Mouse (Mus musculus) right cerebral cortex, postnatal 14 days (tissue): ENCODE results near the gene Shroom1.

ENCODE experiments used
- DNase-seq: peaks from one replicate; pipeline ENCODE4 v3.0.0; 2022

Gene Shroom1

DNA sequence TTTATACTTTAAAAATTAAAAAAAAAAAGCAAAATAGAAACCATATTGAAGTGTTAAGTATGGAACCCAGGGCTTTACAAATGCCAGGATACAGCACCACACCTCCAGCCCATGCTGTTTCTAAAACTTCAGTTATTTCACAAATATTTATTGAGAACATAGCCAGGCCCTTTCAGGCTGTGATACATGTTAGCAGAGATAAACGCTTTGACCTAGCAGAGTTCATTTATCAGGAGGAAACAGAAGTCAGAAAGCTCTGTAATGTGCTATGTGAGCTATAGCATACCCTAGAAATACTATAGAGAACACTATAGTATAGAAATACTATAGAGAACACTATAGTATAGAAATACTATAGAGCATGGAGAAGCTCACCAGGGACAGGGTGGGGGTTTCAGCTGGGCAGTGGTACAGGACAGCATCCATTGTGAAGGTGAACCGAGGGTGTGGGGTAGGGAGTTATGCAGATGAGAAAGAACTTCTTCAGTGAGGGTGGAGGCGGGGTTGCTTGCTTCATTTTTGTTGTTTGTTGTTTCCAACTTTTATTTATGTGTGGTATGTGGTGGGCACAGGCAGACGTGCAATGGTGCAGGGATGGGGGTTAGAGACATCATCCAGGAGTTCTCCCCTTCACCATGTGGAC lies 24.2 kb downstream of the Shroom1 start:
- DNase-seq, result no peak

DNA sequence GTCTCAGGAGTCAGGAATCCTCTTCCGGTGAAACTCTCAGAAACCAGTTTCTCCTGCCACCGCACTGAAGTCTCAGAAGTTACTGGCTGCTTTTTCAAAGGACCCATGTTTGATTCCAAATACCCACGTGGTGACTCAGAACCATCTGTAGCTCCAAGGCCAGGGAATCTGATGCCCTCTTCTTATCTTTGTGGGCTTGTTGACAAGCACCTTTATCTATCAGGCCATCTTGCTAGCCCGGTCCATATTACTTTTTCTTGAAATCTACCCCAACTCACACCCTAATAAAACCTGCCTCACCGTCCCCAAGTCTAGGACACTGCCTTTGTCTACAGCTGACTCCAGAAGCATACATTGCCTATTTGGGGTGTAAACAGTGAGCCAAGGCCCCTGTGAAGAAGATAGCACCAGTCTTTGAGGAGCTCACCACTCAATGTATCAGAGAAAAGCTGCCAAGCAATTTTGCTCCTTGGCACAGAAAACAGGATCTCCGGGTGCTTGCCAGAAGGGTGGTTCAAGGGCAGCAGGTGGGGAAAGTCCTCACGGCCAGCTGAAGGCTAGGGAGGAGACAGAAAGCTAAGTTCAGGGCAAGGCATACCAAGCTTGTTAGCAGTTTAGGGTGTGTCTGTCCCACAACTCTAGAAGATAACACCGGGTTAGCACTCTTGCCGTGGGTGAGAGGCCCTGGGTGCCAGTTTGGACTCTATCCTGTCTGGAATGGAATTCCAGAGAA lies 26.3 kb downstream of the Shroom1 start:
- no peak for DNase-seq

DNA sequence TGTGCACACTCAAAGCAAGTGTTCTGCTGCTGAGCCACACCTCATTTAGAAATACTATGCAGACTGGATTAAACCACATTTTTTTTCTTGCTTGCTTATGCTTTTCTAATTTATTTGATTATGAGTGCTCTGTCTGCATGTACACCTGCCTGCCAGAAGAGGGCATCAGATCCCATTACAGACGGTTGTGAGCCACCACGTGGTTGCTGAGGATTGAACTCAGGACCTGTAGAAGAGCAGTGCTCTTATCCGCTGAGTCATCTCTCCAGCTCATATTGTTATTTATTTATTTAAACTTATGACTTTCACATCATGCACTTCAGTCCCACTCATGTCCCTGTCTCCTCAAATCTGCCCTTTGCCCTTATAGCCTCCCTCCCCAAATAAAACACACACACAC lies 28.7 kb downstream of the Shroom1 start:
- DNase-seq, result no peak

DNA sequence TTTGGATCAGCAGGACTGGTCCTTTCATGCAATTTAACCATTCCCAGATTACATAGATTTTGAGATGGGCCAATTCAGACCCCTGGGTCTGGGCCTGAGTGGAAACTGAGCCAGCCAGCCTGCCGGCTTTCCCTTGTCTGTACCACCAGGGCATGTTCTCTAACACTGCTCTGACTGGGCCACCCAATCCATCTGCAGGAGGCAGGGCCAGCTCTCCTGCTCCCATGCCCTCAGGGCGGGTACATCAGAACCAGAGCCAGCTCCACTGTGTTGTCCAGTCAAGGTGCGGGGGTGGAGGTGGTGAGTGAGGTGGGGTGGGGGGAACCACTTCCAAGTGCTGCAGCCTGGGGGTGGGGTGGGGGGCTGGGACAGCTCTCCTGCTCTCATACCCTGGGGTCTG lies 29.3 kb downstream of the Shroom1 start:
- DNase-seq, result no peak

DNA sequence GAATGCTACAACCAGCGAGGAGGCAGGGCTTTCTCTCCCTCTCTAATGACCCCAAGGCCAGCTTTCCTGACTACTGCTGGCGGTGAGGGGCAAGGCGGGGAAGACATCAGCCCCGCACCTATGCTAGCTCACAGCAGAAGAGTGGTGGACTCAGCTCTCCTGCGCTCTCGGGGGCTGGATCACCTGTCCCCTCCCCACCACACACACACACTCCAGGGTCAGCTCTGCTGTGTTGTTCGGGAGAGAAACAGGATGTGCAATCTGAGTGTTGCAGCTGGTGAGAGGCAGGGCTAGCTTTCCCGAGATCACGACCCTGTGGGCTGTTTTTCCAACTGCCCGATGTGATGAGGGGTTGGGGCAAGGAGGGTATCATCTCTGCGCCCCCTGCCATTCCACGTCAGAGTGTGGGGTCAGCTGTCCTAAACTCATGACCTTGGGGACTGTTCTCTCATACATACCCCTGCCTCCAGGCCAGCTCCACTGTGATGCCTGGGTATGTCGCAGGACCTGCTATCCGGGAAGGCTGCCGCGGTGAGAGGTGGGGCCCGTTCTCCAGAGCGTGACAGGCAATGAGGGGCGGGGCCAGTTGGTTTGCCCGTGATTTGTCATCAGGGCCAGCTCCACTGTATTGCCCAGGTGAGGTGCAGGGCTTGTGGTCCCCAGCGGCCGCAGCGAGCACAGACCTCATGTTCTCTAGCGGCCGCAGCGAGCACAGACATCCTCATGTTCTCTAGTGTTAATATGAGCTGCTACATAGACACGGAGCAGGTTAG lies 30.0 kb downstream of the Shroom1 start:
- no peak for DNase-seq

DNA sequence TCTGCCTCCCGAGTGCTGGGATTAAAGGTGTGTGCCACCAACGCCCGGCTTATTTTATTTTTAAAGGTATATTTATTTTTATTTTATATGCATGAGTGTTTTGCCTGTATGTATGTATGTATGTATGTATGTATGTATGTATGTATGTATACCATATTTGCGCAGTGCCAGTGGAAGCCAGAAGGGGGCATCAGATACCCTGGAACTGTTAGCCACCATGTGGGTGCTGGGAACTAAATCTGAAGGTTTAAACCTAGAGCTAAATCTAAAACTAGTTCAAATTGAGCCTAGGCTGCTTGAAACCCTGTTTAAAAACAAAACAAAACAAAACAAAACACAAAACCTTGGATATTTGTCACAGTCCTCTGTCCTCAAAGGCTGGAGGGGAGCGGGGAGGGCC lies 32.0 kb downstream of the Shroom1 start:
- DNase-seq, result no peak

DNA sequence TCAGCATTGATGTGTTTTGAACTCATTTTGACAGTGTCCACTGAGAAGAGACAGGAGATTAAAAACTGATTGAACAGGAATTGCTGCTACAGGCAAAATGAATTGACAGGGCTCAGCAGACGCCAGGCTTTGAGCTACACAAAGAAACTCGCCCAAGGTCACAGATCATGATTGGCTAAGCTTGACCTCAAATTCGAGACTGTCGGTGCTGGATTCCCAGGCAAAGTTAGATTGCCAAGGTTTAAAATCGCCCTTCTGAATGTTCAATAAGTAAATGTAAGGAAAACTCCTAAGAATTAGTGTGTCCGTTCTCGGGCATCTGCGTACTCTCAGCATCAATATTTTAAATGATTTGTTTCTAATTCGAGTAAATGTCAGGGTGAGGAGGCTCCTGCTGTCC lies 32.4 kb downstream of the Shroom1 start:
- DNase-seq, result no peak

DNA sequence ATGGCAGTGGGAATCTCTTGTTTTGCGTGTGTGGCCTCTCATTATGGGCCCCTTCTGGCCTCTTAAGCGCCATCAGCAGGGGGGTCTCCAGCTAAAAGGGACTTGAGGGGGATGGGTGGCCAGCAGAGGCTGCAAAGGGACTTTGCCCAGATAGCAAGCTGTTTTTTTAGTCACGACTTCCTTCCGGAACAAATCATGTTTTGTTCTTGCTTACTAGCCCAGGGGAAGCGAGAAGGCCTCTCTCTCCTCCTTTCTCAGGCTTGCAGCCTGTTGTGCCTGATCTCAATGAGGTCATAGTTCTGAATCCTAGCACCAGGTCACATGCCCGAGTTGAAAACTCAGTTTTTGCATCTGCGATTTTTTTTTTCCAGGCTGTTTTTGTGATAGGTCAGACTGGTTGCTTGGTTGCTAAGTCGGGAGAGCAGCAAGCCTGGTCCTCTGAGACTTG lies 35.0 kb downstream of the Shroom1 start:
- DNase-seq, result no peak

DNA sequence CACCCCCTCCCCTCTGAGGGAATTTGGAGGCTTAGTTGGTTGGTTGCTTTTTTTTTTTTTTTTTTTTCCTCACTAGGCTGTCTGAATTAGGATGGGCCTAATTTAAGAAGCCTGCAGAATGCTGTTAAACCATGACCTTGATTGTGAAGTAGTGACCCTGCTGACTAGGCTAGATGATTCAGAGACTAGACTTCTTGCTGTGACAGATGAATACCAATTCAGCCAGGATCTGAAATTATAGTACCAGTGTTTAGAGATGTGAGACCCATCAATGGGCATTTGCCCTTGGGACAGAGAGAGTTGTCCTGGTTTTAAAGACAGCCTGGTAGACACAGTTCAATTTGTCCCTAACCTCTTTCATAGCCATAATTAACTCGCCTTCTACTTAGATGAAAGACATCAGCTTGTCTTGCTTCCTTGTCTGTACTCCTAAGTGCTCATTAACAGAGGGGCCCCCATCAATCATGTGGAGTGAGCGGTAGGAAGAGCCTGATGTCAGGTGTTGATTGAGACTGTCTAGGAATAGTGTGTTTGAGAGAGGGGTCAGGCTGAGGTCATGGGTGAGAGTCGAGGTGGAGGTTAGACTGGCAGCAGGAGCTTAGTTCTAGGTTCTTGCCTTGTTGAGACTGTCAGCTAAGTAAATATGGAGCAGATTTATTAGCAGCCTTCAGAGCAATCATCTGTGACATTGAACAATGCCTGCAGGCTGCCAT lies 36.4 kb downstream of the Shroom1 start:
- DNase-seq, result no peak

DNA sequence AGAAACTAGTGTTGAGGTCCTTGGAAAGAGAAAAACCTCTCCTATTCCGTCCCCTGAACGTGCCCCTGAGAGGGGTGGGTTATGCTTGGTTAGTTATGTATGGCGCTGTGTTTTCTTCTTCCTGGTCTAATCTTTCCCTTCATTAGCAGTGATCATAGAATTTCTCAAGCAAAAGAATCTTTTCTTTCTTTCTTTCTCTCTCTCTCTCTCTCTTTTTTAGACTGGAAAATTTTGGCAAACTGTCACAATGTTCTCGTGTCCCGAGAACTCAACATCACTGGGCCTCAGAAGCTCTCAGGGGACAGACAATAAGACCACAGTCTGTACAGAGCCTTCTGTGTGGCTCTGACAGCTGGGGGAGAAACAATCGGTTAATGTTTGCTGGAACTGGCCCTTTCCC lies 38.4 kb downstream of the Shroom1 start:
- DNase-seq, result no peak

DNA sequence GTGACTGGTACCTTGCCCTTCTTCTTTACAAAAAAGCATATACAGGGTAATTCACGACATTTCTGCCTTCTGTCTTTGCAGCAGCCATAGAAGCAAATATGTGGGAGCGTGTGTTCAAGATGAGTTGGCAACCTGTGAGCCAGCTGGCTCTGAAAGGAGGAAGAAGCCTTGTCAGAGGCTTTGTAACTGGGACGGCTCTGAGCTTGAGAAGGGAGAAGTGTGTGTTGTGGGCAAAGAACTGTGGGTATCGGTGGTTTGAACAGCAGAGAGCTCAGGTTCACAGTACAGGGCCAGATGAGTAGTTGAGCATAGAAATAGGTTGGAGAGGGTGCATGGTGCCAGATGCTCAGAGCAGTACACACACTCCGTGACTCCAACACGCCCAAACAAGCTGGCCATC lies 39.9 kb downstream of the Shroom1 start:
- no peak for DNase-seq

DNA sequence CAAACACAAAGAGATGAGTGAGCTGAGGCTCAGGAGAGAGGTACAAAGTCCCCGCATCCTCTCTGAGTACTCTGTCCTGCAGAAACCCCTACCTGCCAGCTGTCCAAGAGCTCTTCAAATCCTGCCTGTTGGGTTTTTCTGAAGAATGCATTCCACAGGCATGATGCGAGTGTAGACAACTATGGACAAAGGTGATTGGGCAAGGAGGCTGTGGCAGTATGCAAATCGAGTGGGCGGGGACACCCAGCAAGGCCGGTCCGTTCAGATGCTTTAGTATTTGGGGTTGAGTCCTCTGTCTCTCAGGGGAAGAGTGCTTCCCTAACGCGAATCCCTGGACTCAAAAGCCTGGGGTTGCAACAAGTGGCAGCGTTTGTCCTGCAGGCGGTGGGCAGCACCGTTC lies 43.6 kb downstream of the Shroom1 start:
- DNase-seq, result no peak

DNA sequence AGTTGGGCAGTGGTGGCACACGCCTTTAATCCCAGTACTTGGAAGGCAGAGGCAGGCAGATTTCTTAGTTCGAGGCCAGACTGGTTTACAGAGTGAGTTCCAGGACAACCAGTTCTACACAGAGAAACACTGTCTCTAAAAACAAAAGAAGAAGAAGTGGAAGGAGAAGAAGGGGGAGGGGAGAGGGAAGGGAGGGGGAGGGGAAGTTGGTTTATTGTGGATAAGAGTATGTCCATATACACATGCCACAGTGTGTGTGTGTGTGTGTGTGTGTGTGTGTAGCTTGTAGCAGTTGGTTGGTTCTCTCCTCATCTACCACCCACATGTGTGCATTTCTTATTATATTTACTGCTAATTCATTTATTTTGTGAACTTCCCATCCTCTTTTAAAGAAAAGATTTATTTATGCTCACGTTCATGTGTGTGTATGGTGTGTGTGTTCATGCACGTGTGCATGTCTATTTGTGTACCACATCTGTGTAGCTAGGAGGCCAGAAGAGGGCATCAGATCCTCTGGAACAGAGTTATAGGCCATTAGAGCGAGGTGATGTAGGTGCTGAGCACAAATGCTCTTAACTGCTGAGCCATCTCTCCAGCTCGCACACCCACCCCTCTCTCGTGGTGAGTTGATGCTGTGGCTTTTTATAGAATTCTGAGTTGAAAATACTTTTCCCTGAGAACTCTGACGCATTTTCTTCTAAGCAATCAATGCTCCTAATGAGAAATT lies 45.2 kb downstream of the Shroom1 start:
- DNase-seq, result no peak

DNA sequence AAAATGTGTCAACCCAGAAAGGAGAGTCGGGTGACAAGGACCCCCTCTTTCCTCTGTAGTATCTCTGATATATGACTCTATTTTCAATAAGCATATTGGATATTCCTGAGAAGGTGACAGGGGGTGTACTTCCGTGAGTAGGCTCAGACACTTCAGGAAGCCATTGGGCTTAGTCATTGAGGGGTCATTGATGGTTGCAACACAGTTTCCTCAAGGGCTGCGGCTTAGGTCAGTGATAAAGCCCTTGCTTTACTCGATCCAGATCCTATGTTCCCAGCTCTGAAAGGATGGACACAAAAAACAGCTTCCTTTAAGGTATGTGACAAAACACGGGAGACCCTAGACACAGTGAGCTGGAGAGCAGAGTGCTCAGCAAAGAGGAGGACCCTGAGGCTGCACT lies 46.7 kb downstream of the Shroom1 start:
- DNase-seq, result no peak

DNA sequence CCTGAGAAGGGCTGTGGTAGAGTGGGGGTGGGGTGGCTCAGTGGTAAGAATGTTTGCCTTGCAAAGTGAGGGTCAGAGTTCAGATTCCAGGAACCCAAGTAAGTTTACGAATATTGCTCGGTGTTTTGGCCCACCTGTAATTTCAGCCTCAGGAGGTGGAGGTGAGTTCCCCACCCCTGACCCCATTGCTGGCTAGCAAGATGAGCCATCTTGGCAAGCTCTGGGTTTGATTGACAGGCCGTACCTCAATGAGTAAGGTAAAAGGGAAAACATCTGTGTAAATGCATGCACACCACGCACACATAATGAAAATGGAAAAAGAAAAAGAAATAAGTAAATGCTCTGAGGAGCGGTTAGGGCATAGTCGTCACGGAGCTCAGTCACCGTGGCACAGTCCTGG lies 47.4 kb downstream of the Shroom1 start:
- DNase-seq, result no peak

DNA sequence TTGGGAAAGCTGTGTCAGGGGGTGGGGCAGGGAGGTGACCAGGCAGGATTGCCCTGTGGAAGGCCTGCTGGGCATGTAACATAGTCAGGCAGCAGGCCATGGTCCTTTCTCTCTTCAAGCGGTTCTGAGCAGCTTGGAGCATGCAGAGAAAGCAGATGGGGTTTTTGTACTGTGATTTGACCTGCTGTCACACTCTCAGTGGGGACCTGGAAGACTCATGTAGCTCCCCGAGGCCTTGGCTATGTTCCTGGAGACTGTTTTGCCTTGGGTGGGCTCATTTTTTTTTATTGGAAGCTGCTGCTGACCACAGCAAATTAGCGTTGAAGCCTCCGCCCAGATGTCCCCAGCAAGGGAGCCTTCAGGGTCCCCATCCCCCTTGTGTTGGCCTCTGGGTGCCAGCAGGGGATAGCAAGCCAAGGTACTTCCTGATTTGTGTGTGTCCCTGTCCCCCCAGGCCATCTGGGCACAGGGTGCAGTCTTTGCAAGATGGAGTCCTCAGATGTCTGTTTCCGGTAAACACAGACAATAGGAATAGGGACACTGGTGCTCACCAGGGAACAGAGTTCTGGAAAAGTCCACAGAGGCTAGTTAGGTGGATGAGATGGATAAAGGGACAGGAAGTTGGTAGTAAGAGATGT lies 48.1 kb downstream of the Shroom1 start:
- DNase-seq, result no peak

DNA sequence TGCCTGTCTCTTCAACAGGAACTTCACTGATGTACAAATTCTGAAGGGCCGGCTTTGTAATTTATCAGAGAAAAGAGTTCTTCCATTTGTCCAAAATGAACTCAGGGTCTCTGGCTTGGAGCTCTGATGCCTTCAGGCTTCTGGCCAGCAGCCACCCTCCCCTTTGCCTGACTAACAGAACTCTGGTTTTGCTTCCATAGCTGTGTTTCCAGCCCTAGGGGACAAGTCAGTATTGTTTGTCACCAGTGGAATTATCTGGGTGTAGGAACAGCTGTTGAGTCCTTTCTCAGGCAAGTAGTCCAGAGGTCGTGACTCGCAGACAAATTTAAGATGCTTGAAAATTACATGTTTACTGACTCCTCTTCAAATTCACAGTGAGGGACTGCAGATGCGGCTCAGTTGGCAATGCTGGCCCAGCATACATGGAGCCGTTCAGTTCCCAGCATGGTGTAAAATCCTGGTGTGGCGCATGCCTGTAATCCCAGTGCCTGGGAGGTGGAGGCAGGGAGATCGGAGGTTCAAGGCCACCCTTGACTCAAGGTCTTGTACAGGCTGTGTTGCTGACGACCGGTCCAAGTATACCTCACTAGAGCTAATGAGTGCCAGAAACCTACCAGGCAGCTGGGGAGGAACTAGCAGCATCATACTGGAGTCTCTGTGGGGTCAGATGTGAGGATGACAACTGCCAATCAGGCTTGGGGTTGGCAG lies 50.2 kb downstream of the Shroom1 start:
- DNase-seq, result no peak

DNA sequence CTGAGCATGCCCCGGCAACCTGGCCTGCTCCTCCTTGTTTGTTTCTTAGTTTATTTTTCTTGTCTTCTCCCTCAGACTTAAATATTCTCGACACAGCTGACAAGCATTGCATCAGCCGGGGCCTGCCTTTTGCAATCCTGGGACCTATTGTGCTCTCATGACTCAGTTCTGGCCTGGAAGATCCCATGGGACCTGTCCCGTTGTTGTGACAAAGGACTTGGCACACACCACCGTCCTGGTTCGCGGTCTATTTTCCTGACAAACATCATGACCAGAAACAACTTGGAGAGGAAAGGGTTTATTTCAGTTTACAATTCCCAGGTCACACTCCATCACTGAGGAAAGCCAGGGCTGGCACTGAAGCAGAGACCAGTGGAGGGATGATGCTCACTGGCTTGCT lies 51.1 kb downstream of the Shroom1 start:
- no peak for DNase-seq

DNA sequence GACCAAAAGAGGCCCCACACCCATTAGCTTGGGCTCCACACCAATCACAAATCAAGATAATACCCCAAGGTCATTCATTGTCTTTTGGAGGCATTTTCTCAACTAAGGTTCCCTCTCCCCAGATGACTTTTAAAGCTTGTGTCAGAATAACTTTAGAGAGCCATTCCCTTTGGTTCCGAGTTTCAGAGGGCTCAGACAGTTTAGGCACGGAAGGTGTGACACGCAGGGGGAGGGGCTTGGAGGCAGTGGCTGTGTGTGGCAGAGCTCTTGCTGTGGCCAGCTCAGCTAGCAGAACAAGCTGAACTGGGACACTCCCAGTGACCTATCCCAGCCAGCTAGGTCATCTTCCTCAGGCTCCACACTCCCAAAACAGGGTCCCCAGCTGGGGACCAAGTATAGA lies 51.6 kb downstream of the Shroom1 start:
- DNase-seq, result no peak

DNA sequence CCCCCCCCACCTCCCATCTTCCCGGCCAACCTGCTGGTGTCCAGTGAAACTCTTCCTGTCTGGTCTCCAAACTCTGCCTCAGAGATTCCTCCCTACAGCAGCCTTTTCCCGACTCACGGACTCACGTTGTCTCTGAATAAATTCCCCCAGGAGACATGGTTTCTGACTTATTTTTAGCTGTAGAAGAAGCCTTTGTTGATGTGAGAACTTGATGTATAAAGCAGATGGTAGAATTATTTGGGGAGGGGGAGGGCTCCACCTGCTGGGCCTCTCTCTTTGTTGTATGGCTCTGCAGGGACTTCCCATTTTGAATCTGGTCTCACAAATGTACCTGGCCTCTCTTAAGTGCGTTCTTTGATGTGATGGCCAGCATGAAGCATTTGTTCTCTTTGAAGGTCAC lies 53.3 kb downstream of the Shroom1 start:
- no peak for DNase-seq

DNA sequence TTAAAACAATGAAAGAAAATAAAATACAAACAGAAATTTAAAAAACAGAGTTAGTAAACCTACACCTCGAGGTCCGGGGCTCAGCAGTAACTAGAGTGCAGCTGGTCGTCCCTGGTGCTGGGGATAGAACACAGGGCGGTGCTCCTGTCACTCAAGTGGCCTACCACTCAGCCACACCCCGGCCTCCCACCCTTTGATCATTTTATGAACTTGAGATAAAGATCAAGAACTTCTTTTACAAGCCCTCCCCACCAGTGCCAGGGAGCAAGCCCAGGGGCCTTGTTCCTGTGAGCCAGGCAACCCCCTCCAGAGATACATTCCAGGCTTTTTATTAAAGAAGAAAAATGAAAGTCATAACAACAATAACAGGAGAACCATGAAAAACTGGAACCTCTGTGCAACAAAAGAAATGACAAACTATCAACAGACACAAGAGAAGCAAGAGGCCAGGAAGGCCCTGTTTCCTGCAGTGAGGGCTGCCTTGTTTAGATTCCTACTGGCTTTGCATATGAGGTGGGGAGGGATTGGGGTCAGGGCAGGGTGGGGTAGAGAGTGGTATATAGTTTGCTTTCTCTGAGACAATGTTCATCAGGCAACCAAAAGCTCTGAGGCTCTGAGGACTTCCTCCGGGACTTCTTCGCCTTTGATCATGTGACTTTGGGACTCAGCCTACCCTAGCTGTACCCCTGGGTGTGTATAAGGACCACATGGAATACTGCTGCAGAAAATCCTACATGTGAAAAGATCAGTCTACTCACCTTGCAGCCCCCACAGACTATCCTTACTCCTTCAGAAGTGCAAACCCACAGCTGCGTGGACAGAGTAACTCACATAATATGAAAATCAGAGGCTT lies 60.0 kb downstream of the Shroom1 start:
- no peak for DNase-seq
